Mouse (Mus musculus) olfactory bulb, adult 2 months (tissue): Measurements from ENCODE around the gene Faf2.

ENCODE experiments used
- CTCF ChIP-seq: fragments of 200-500 bp; IDR thresholded peaks from 2 replicates; pipeline ENCODE4 v1.5.1; 2012; ENCODE audit warnings: low read depth, mild to moderate bottlenecking, low read length, moderate library complexity; ENCODE audit not compliant: insufficient read depth
- POLR2A ChIP-seq: fragments of 200-500 bp; IDR thresholded peaks from 2 replicates; pipeline ENCODE4 v1.6.1; 2012; ENCODE audit warnings: mild to moderate bottlenecking, low read depth, low read length, moderate library complexity; ENCODE audit not compliant: insufficient read depth

GRCm38 (mm10) chr13:54607204-54607603, 14.4 kb upstream of the Faf2 start:
- no peak for TF ChIP-seq CTCF
- no peak for TF ChIP-seq POLR2A
